Mouse (Mus musculus): ENCODE data around the gene C9orf72. TPM values are rescaled to one million over a fixed set of nuclear protein-coding genes. Genes with fewer than 3 reads are reported as not detected.

The C9orf72 gene
- total and polyA plus RNA-seq, 2 experiments from 2014 or later: 21.9 to 32.2 TPM

GRCm38 (mm10) chr4:35165947-35166346 is 60.0 kb downstream of the C9orf72 start:
- no peaks in the 10 kb centered on the region for H3K9me3 ChIP-seq (replicated peaks; ENCODE audit: control insufficient read depth, low read length)
- H3K27ac ChIP-seq (ENCODE audit: low read depth): no peak overlapping the region
- no peak overlapping the region for H3K9ac ChIP-seq (replicated peaks; ENCODE audit: low read depth, low read length)
- TF ChIP-seq CTCF (IDR thresholded peaks at IDR 0.05; ENCODE audit: low read depth) (no peak), EP300 (IDR thresholded peaks at IDR 0.05; ENCODE audit: low read depth) (no peak)
- H3K4me2 ChIP-seq (ENCODE audit: low read depth, low read length): no peak overlapping the region
- no peaks in the 10 kb centered on the region for H3K4me1 ChIP-seq (ENCODE audit: control insufficient read depth, insufficient read depth)
- H3K4me3 ChIP-seq (ENCODE audit: low read depth, low read length): no peak overlapping the region
- ATAC-seq (ENCODE audit: insufficient read depth, low read depth) (no peak), DNase-seq (ENCODE audit: low spot score) (no peak)
- no peaks in the 10 kb centered on the region for H3K27me3 ChIP-seq (ENCODE audit: control insufficient read depth, insufficient read depth, low read length)
- WGBS: 66% methylated on average over 3 of the region's 3 CpGs
- no peaks in the 10 kb centered on the region for H3K36me3 ChIP-seq (replicated peaks; ENCODE audit: control insufficient read depth, insufficient read depth, low read length)

GRCm38 (mm10) chr4:35165275-35165674 is 60.7 kb downstream of the C9orf72 start:
- Histone ChIP-seq H3K4me2 (ENCODE audit: low read depth, low read length) (no peak overlapping the region), H3K4me1 (ENCODE audit: control insufficient read depth, insufficient read depth) (no peaks in the 10 kb centered on the region), H3K27me3 (ENCODE audit: control insufficient read depth, insufficient read depth, low read length) (no peaks in the 10 kb centered on the region), H3K9ac (replicated peaks; ENCODE audit: low read depth, low read length) (no peak overlapping the region), H3K4me3 (ENCODE audit: low read depth, low read length) (no peak overlapping the region), H3K36me3 (replicated peaks; ENCODE audit: control insufficient read depth, insufficient read depth, low read length) (no peaks in the 10 kb centered on the region), H3K9me3 (replicated peaks; ENCODE audit: control insufficient read depth, low read length) (no peaks in the 10 kb centered on the region), H3K27ac (ENCODE audit: low read depth) (no peak overlapping the region)
- 71% methylated on average over 2 of the region's 2 CpGs for WGBS
- DNase-seq (ENCODE audit: low spot score) (no peak), ATAC-seq (ENCODE audit: insufficient read depth, low read depth) (no peak)
- TF ChIP-seq CTCF (IDR thresholded peaks at IDR 0.05; ENCODE audit: low read depth): no peak
- TF ChIP-seq EP300 (IDR thresholded peaks at IDR 0.05; ENCODE audit: low read depth): no peak

GRCm38 (mm10) chr4:35157815-35158214 is 68.2 kb downstream of the C9orf72 start:
- no peaks in the 10 kb centered on the region for H3K27me3 ChIP-seq (ENCODE audit: control insufficient read depth, insufficient read depth, low read length)
- no peak overlapping the region for H3K27ac ChIP-seq (ENCODE audit: low read depth)
- no peak overlapping the region for H3K9ac ChIP-seq (replicated peaks; ENCODE audit: low read depth, low read length)
- WGBS: 46% methylated on average over 11 of the region's 11 CpGs
- no peaks in the 10 kb centered on the region for H3K9me3 ChIP-seq (replicated peaks; ENCODE audit: control insufficient read depth, low read length)
- DNase-seq (ENCODE audit: low spot score) (no peak), ATAC-seq (ENCODE audit: insufficient read depth, low read depth) (no peak)
- no peaks in the 10 kb centered on the region for H3K4me1 ChIP-seq (ENCODE audit: control insufficient read depth, insufficient read depth)
- H3K36me3 ChIP-seq (replicated peaks; ENCODE audit: control insufficient read depth, insufficient read depth, low read length): no peaks in the 10 kb centered on the region
- TF ChIP-seq EP300 (IDR thresholded peaks at IDR 0.05; ENCODE audit: low read depth) (no peak), CTCF (IDR thresholded peaks at IDR 0.05; ENCODE audit: low read depth) (no peak)
- H3K4me3 ChIP-seq (ENCODE audit: low read depth, low read length): no peak overlapping the region
- no peak overlapping the region for H3K4me2 ChIP-seq (ENCODE audit: low read depth, low read length)

- peak within 1 kb of the TSS; percentile 100 for H3K4me2 ChIP-seq (ENCODE audit: low read depth, low read length)
- WGBS: under 1% methylated on average over 50 of the region's 50 CpGs
- ATAC-seq (ENCODE audit: insufficient read depth, low read depth) (peak; percentile 89), DNase-seq (ENCODE audit: low spot score) (peak; percentile 63)
- H3K9ac ChIP-seq (replicated peaks; ENCODE audit: low read depth, low read length): peak within 1 kb of the TSS; percentile 58
- peak within 1 kb of the TSS; percentile 77 for H3K4me3 ChIP-seq (ENCODE audit: low read depth, low read length)
- no peaks in the 10 kb centered on the region for H3K27me3 ChIP-seq (ENCODE audit: control insufficient read depth, insufficient read depth, low read length)
- H3K9me3 ChIP-seq (replicated peaks; ENCODE audit: control insufficient read depth, low read length): no peaks in the 10 kb centered on the region
- H3K27ac ChIP-seq (ENCODE audit: low read depth): no peak within 1 kb of the TSS
- no peaks in the 10 kb centered on the region for H3K4me1 ChIP-seq (ENCODE audit: control insufficient read depth, insufficient read depth)
- TF ChIP-seq EP300 (IDR thresholded peaks at IDR 0.05; ENCODE audit: low read depth): peak; percentile 30; the same call in 1 of the 2 replicates
- TF ChIP-seq CTCF (IDR thresholded peaks at IDR 0.05; ENCODE audit: low read depth): peak; percentile 87
- H3K36me3 ChIP-seq (replicated peaks; ENCODE audit: control insufficient read depth, insufficient read depth, low read length): no peaks in the 10 kb centered on the region
Observed at GRCm38 (mm10) chr4:35156751-35157611, 69.0 kb downstream of the C9orf72 start, which contains the start of gene Mob3b. Mob3b (minus strand) TSS chr4:35157484.

- Histone ChIP-seq H3K9ac (replicated peaks; ENCODE audit: low read depth, low read length) (peak overlapping the region; percentile 58), H3K27ac (ENCODE audit: low read depth) (no peak overlapping the region), H3K9me3 (replicated peaks; ENCODE audit: control insufficient read depth, low read length) (no peaks in the 10 kb centered on the region), H3K36me3 (replicated peaks; ENCODE audit: control insufficient read depth, insufficient read depth, low read length) (no peaks in the 10 kb centered on the region), H3K27me3 (ENCODE audit: control insufficient read depth, insufficient read depth, low read length) (no peaks in the 10 kb centered on the region), H3K4me1 (ENCODE audit: control insufficient read depth, insufficient read depth) (no peaks in the 10 kb centered on the region), H3K4me2 (ENCODE audit: low read depth, low read length) (peak overlapping the region; percentile 100), H3K4me3 (ENCODE audit: low read depth, low read length) (peak overlapping the region; percentile 77)
- DNase-seq (ENCODE audit: low spot score) (peak; percentile 8), ATAC-seq (ENCODE audit: insufficient read depth, low read depth) (peak; percentile 21; the same call in 1 of the 2 replicates)
- no peak for TF ChIP-seq CTCF (IDR thresholded peaks at IDR 0.05; ENCODE audit: low read depth)
- TF ChIP-seq EP300 (IDR thresholded peaks at IDR 0.05; ENCODE audit: low read depth): no peak
- WGBS: under 1% methylated on average over 26 of the region's 26 CpGs
Observed at GRCm38 (mm10) chr4:35156149-35156611, 69.8 kb downstream of the C9orf72 start.

All from heart, postnatal 0 days (tissue).